Mouse (Mus musculus) embryo, embryonic 9.5 days (tissue): ENCODE data around the gene Mfsd4b1.

ENCODE experiments used
- DNase-seq: peaks from one replicate; pipeline ENCODE4 v3.0.0-alpha.2; 2017; ENCODE audit errors: extremely low spot score

Mfsd4b1 gene

DNA sequence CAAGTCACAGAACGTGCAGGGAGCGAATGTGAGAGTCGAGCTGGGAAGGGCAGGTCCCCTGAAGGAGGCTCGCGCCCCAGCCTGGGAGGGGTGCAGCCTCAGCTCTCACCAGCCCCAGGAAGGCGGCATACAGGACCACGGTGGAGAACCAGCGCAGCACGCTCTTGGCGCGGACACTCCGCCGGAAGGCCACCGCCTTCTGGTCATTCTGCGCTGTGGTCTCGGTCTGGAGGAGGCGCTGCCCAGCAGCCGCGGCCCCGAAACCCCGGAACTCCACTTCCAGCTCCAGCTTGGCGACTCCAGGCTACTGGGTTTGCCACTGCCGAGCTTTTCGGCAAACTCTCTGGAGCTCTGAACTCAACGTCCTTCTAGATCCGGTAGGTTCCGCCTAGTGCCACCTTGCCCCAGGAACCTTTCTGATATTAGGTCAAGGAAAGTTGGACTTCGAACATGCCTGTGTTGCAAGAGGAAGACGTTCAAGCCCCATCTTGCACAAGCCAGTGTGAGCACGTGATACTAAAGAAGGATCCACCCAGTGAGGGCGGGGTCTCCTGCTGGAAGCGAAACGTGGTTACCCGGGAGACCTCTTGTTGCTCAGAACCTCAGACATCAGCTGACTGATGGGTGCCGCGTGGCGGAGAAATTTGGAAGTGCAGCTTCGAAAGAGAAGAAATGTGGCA lies 65.2 kb downstream of the Mfsd4b1 start, which contains the start of gene Mfsd4b3:
TSS of gene Mfsd4b3 (minus strand) at position 393 of the 680 bp plus-strand sequence.
- peak; percentile 91 for DNase-seq

- DNase-seq = no peak
Observed at GRCm38 (mm10) chr10:39958266-39958665, 66.8 kb downstream of the Mfsd4b1 start.

DNA sequence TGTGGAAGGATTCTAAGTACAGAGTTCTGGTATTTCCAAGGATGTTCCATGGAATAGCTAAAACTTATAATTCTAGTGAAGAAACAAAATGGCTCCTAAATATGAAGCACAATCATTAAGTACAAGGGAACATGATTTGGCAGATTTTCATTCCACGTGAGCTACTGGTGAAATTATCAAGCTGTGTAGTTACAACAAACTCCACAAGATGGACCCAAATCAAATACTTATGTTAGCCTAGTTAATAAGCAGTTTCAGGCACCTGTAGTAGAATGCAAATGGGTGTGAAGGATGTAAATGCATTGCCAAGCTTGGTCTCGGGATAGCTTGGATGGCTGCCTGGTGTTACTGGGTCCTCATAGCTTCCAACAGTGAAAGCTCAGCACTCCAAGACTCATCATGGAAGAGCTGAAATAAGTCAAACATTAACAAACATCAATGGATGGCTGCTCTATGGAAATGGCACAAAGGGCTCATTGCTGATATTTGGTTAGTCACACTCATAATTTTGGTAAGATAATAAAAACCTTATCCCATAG lies 68.7 kb downstream of the Mfsd4b1 start:
- no peak for DNase-seq

- DNase-seq = no peak
Observed at GRCm38 (mm10) chr10:39955163-39955562, 69.9 kb downstream of the Mfsd4b1 start.
